Mouse (Mus musculus) layer of hippocampus, adult 6 months (tissue): ENCODE data around the gene Kcnk2. TPM values are rescaled to one million over a fixed set of nuclear protein-coding genes. Genes with fewer than 3 reads are reported as not detected.

Source experiments
- long read RNA-seq, 2 experiments: library from polyadenylated mRNA; unstranded; transcript quantifications; one replicate each; pipeline ENCODE4 v2.0.0; 2019 to 2020
- microRNA-seq: library from miRNA; unstranded; fragments of <30 nt; microRNA quantifications from one replicate; pipeline ENCODE4 v1.2.0, GENCODE M21; 2020
- polyA plus RNA-seq: library from polyadenylated mRNA; unstranded; fragments of <200 nt; fragmentation: Nextera tagmentation; gene quantifications from 2 replicates; pipeline ENCODE4 v1.2.3, GENCODE M21; 2021

Gene Kcnk2
- 5.9 and 8.0 TPM in 2 replicates for polyA plus RNA-seq
- long read RNA-seq, experiment 1, partial matches to known transcripts: 12 of 30 reads
- long read RNA-seq, experiment 1, other reads (novel, unspliced or antisense): 9 of 30 reads
- long read RNA-seq, experiment 2, transcript Kcnk2-209 (7 exons, 1,373 nt): minor isoform, 5 of 72 reads
- long read RNA-seq, experiment 2, transcript Kcnk2-206 (7 exons, 1,548 nt): minor isoform, 10 of 72 reads
- long read RNA-seq, experiment 2, transcript Kcnk2-201 (7 exons, 3,297 nt): major isoform, 25 of 72 reads
- long read RNA-seq, experiment 2, transcript Kcnk2-205 (7 exons, 1,642 nt): minor isoform, 7 of 72 reads
- long read RNA-seq, experiment 2, partial matches to known transcripts: 4 of 72 reads
- long read RNA-seq, experiment 2, other reads (novel, unspliced or antisense): 19 of 72 reads

GRCm38 (mm10) chr1:189402223-189402943 is at the start of gene Kcnk2:
Gene Kcnk2, minus strand, starts transcription at chr1:189402273.

Small RNA genes lying within 50 kb of the gene (microRNA-seq; reads per million reads assigned to microRNA genes)
- not detected for gene Gm24092
